Mouse (Mus musculus) midbrain, embryonic 14.5 days (tissue): ENCODE data around the gene Ptpn11. TPM values are rescaled to one million over a fixed set of nuclear protein-coding genes. Genes with fewer than 3 reads are reported as not detected.

Experiments used
- ATAC-seq: fragments of 200-750 bp; cut with Nextera tagmentation; 2 replicates; pipeline ENCODE4 v1.8.0; 2017; ENCODE audit warnings: moderate number of reproducible peaks, moderate library complexity; ENCODE audit not compliant: low FRiP score, low TSS enrichment
- DNase-seq: peaks from one replicate; pipeline ENCODE4 v3.0.0-alpha.2; 2015
- H3K27ac ChIP-seq: fragments of 300-500 bp; sonication (generic); replicated peaks from 2 replicates; pipeline ENCODE4 v1.5.1; 2014; ENCODE audit warnings: mild to moderate bottlenecking, low read depth, low read length, moderate library complexity
- H3K27me3 ChIP-seq: fragments of 300-500 bp; sonication (generic); 2 replicates; pipeline ENCODE4 v1.6.1; 2014; ENCODE audit warnings: low read length, control low read depth, mixed read lengths; ENCODE audit not compliant: control insufficient read depth, insufficient read depth
- H3K36me3 ChIP-seq: fragments of 300-500 bp; sonication (generic); 2 replicates; pipeline ENCODE4 v1.6.1; 2014; ENCODE audit warnings: low read length, control low read depth; ENCODE audit not compliant: control insufficient read depth, insufficient read depth
- H3K4me1 ChIP-seq: fragments of 300-500 bp; sonication (generic); 2 replicates; pipeline ENCODE4 v1.6.1; 2014; ENCODE audit warnings: mild to moderate bottlenecking, antibody characterized with exemption, low read length, control low read depth; ENCODE audit not compliant: control insufficient read depth, insufficient read depth
- H3K4me2 ChIP-seq: fragments of 300-500 bp; sonication (generic); 2 replicates; pipeline ENCODE4 v1.6.1; 2014; ENCODE audit warnings: mild to moderate bottlenecking, low read length, moderate library complexity
- H3K4me3 ChIP-seq: fragments of 300-500 bp; sonication (generic); replicated peaks from 2 replicates; pipeline ENCODE4 v1.5.1; 2014; ENCODE audit warnings: low read depth, low read length
- H3K9ac ChIP-seq: fragments of 300-500 bp; sonication (generic); replicated peaks from 2 replicates; pipeline ENCODE4 v1.6.1; 2014; ENCODE audit warnings: mild to moderate bottlenecking, low read length, moderate library complexity
- H3K9me3 ChIP-seq: fragments of 300-500 bp; sonication (generic); 2 replicates; pipeline ENCODE4 v1.6.1; 2016; ENCODE audit warnings: low read length, control low read depth, mixed read lengths; ENCODE audit not compliant: control insufficient read depth
- WGBS: fragments of 180-500 bp; shearing (Covaris S2); extraction: QIAGEN DNeasy Blood & Tissue Kit; methylation state at CpG from one replicate; pipeline ENCODE4 v1.1.7; 2014; 5-methylcytosine and 5-hydroxymethylcytosine counted together
- polyA plus RNA-seq: library from polyadenylated mRNA; unstranded; fragments of >200 nt; fragmentation: Nextera tagmentation; extraction: Ambion mirVana; gene quantifications from 2 replicates; pipeline ENCODE4 v1.2.1, GENCODE M21; 2014

The Ptpn11 gene
- polyA plus RNA-seq, 1 experiment from 2014 or later: 29.7 TPM

DNA sequence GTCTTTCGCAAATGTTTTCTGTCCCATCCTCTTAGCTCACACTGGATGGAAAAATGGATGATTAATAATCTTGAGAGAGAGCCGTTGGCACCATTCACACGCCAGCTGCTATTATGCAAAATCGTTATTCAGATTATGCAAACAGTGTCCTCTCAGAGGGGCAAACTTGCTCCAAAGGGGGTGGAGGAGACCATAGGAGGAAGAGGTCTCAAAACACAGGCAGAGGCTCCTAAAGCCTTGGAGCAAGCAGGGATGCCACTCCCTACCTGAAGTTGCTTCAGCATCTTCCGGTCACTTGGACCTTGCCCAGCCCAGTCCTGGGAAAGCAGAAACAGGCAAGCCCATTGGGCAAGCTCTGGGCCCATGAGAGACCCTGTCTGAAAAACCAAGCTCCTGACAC, 67.8 kb downstream of the Ptpn11 start:
- ATAC-seq: no peak
- H3K4me2 ChIP-seq: no peak overlapping the region
- 59% methylated on average over 5 of the region's 5 CpGs for WGBS
- H3K4me1 ChIP-seq: peaks cover 8% of the 10 kb centered on the region
- H3K27ac ChIP-seq: no peak overlapping the region; the same call in 1 of the 2 replicates
- no peaks in the 10 kb centered on the region for H3K36me3 ChIP-seq
- no peak for DNase-seq
- no peaks in the 10 kb centered on the region for H3K27me3 ChIP-seq
- H3K9me3 ChIP-seq: no peaks in the 10 kb centered on the region
- H3K9ac ChIP-seq: no peak overlapping the region
- no peak overlapping the region for H3K4me3 ChIP-seq

GRCm38 (mm10) chr5:121122577-121122976, 68.6 kb downstream of the Ptpn11 start:
- Histone ChIP-seq H3K4me3 (no peak overlapping the region), H3K27me3 (no peaks in the 10 kb centered on the region), H3K9ac (no peak overlapping the region), H3K36me3 (no peaks in the 10 kb centered on the region), H3K4me2 (no peak overlapping the region), H3K27ac (no peak overlapping the region), H3K9me3 (no peaks in the 10 kb centered on the region), H3K4me1 (peaks cover 15% of the 10 kb centered on the region)
- ATAC-seq (no peak), DNase-seq (no peak)
- 89% methylated on average over 3 of the region's 3 CpGs for WGBS

DNA sequence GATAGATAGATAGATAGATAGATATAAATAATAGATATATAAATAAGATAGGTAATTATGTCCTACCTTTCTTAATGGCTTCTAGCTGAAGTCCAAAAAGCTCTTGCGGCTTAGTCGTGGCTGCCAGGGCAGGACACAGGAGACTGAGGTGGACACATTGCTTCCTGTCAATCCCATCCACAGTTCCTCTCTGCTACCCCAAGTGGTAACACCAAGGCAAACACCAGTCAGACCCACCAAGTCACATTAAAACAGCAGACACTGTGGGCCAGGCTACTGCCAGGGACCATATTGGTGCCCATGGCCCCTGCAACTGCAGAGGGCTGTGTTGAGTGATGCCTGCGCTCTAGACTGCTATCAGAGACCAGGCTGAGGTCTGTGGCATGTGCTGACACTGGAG, 69.2 kb downstream of the Ptpn11 start:
- 93% methylated on average over 3 of the region's 3 CpGs for WGBS
- H3K27me3 ChIP-seq: no peaks in the 10 kb centered on the region
- ATAC-seq (no peak), DNase-seq (no peak)
- H3K9me3 ChIP-seq: no peaks in the 10 kb centered on the region
- H3K4me3 ChIP-seq: no peak overlapping the region
- H3K4me1 ChIP-seq: peaks cover 15% of the 10 kb centered on the region
- no peak overlapping the region for H3K4me2 ChIP-seq
- no peaks in the 10 kb centered on the region for H3K36me3 ChIP-seq
- no peak overlapping the region for H3K27ac ChIP-seq
- no peak overlapping the region for H3K9ac ChIP-seq

GRCm38 (mm10) chr5:121119331-121120034, 71.7 kb downstream of the Ptpn11 start:
- Histone ChIP-seq H3K27me3 (no peaks in the 10 kb centered on the region), H3K4me3 (no peak overlapping the region), H3K27ac (peak overlapping the region; percentile 20; the same call in 1 of the 2 replicates), H3K4me2 (no peak overlapping the region), H3K9ac (no peak overlapping the region), H3K4me1 (peaks cover 39% of the 10 kb centered on the region), H3K9me3 (no peaks in the 10 kb centered on the region), H3K36me3 (no peaks in the 10 kb centered on the region)
- no peak for ATAC-seq
- 75% methylated on average over 13 of the region's 13 CpGs for WGBS
- DNase-seq: peak; percentile 35

DNA sequence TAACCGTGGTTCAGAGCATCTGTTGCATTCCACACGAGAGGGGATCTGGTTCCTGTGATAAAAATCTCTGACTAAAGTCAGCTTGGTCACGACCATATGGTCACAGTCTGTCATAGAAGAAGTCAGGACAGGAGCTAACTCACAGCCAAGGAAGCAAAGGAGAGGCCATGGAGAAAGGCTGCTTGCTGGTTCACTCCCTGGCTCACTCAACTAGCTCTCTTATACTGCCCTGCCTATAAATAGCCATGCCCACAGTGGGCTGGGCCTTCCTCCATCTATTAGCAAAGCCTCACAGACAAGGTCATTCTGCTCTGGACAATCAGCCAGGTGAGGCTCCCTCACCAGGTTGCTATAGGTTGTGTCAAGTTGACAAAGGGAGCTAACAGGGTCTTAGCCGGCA, 72.9 kb downstream of the Ptpn11 start:
- H3K36me3 ChIP-seq: no peaks in the 10 kb centered on the region
- peaks cover 45% of the 10 kb centered on the region for H3K4me1 ChIP-seq
- H3K9me3 ChIP-seq: no peaks in the 10 kb centered on the region
- H3K27ac ChIP-seq: no peak overlapping the region; the same call in 1 of the 2 replicates
- H3K4me2 ChIP-seq: no peak overlapping the region
- H3K27me3 ChIP-seq: no peaks in the 10 kb centered on the region
- ATAC-seq: no peak
- WGBS: 74% methylated on average over 4 of the region's 4 CpGs
- H3K4me3 ChIP-seq: no peak overlapping the region
- no peak overlapping the region for H3K9ac ChIP-seq
- DNase-seq: no peak

GRCm38 (mm10) chr5:121116941-121117340, 74.3 kb downstream of the Ptpn11 start:
- H3K9me3 ChIP-seq: no peaks in the 10 kb centered on the region
- 79% methylated on average over 3 of the region's 3 CpGs for WGBS
- peaks cover 45% of the 10 kb centered on the region for H3K4me1 ChIP-seq
- no peak for DNase-seq
- H3K4me2 ChIP-seq: no peak overlapping the region
- ATAC-seq: no peak
- no peak overlapping the region for H3K4me3 ChIP-seq
- no peak overlapping the region for H3K9ac ChIP-seq
- H3K36me3 ChIP-seq: no peaks in the 10 kb centered on the region
- peak overlapping the region; percentile 93 for H3K27ac ChIP-seq
- H3K27me3 ChIP-seq: no peaks in the 10 kb centered on the region

- Histone ChIP-seq H3K4me2 (peak overlapping the region; percentile 40), H3K9ac (no peak overlapping the region; the same call in 1 of the 2 replicates), H3K9me3 (no peaks in the 10 kb centered on the region), H3K4me1 (peaks cover 45% of the 10 kb centered on the region), H3K27me3 (no peaks in the 10 kb centered on the region), H3K36me3 (no peaks in the 10 kb centered on the region), H3K4me3 (no peak overlapping the region), H3K27ac (peak overlapping the region; percentile 93)
- ATAC-seq (peak; percentile 84), DNase-seq (peak; percentile 96)
- WGBS: 19% methylated on average over 8 of the region's 8 CpGs
Observed at GRCm38 (mm10) chr5:121115391-121116157, 75.6 kb downstream of the Ptpn11 start.

GRCm38 (mm10) chr5:121114151-121114550, 77.0 kb downstream of the Ptpn11 start:
- Histone ChIP-seq H3K9me3 (no peaks in the 10 kb centered on the region), H3K27ac (peak overlapping the region; percentile 93), H3K36me3 (no peaks in the 10 kb centered on the region), H3K9ac (no peak overlapping the region), H3K4me3 (no peak overlapping the region), H3K4me2 (no peak overlapping the region), H3K4me1 (peaks cover 43% of the 10 kb centered on the region), H3K27me3 (no peaks in the 10 kb centered on the region)
- 74% methylated on average over 14 of the region's 14 CpGs for WGBS
- no peak for DNase-seq
- ATAC-seq: no peak

DNA sequence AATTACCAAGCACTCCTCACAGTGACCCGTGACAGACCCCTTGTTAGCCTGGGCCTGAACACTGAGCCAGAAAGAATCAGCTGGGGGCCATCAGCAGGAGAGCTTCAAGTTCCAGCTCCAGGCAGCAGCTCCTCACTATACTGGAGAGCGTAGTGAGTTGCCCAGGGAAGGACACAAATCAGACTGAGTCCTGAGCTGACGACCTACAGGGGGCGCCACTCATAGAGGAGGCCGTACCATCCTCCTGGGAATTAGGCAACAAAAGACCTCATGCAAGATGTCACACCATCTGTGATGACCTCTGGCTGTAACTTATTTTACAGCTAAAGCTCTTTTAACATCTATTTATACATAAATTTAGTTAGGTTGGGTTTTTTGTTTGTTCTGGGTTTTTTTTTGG, 78.8 kb downstream of the Ptpn11 start:
- Histone ChIP-seq H3K27ac (no peak overlapping the region), H3K4me3 (no peak overlapping the region), H3K9ac (no peak overlapping the region), H3K36me3 (no peaks in the 10 kb centered on the region), H3K27me3 (no peaks in the 10 kb centered on the region), H3K4me1 (peaks cover 34% of the 10 kb centered on the region), H3K9me3 (no peaks in the 10 kb centered on the region), H3K4me2 (no peak overlapping the region)
- ATAC-seq: no peak
- WGBS: 68% methylated on average over 5 of the region's 5 CpGs
- no peak for DNase-seq
